Mouse (Mus musculus): ENCODE results near the gene Tac2.

Tac2 gene

GRCm38 (mm10) chr10:127724178-127724577, at the start of gene Tac2:
Gene Tac2, plus strand, starts transcription at chr10:127724478.
- DNase-seq, result no peak

- DNase-seq, result peak; percentile 92
Measured at GRCm38 (mm10) chr10:127674794-127675522, 49.3 kb upstream of the Tac2 start.

GRCm38 (mm10) chr10:127675859-127676398, 48.3 kb upstream of the Tac2 start:
- no peak for DNase-seq

GRCm38 (mm10) chr10:127676691-127677548, 47.4 kb upstream of the Tac2 start:
- peak; percentile 99 for DNase-seq

- peak; percentile 84 for DNase-seq
Measured at GRCm38 (mm10) chr10:127677591-127678336, 46.5 kb upstream of the Tac2 start.

GRCm38 (mm10) chr10:127679208-127679607, 45.1 kb upstream of the Tac2 start:
- no peak for DNase-seq

- DNase-seq, result no peak
Measured at GRCm38 (mm10) chr10:127679881-127680280, 44.4 kb upstream of the Tac2 start.

- DNase-seq, result no peak
Measured at GRCm38 (mm10) chr10:127682886-127683285, 41.4 kb upstream of the Tac2 start.

- DNase-seq, result no peak
Measured at GRCm38 (mm10) chr10:127691053-127691452, 33.2 kb upstream of the Tac2 start.

- peak; percentile 57 for DNase-seq
Measured at GRCm38 (mm10) chr10:127694636-127695035, 29.6 kb upstream of the Tac2 start.

GRCm38 (mm10) chr10:127695775-127696174, 28.5 kb upstream of the Tac2 start:
- DNase-seq, result no peak

GRCm38 (mm10) chr10:127698966-127699365, 25.3 kb upstream of the Tac2 start:
- DNase-seq, result no peak

- no peak for DNase-seq
Measured at GRCm38 (mm10) chr10:127703299-127703698, 21.0 kb upstream of the Tac2 start.

- no peak for DNase-seq
Measured at GRCm38 (mm10) chr10:127704293-127704692, 20.0 kb upstream of the Tac2 start.

- no peak for DNase-seq
Measured at GRCm38 (mm10) chr10:127704766-127705220, 19.5 kb upstream of the Tac2 start, which contains the start of gene Myo1a. Gene Myo1a, plus strand, starts transcription at chr10:127705170.

- DNase-seq, result no peak
Measured at GRCm38 (mm10) chr10:127705783-127706182, 18.5 kb upstream of the Tac2 start.

GRCm38 (mm10) chr10:127707721-127708120, 16.6 kb upstream of the Tac2 start:
- no peak for DNase-seq

GRCm38 (mm10) chr10:127708850-127709370, 15.4 kb upstream of the Tac2 start:
- DNase-seq, result no peak

- no peak for DNase-seq
Measured at GRCm38 (mm10) chr10:127710331-127710730, 13.9 kb upstream of the Tac2 start.

- no peak for DNase-seq
Measured at GRCm38 (mm10) chr10:127712736-127713135, 11.5 kb upstream of the Tac2 start.

- peak; percentile 41 for DNase-seq
Measured at GRCm38 (mm10) chr10:127721671-127722418, 2.4 kb upstream of the Tac2 start.

GRCm38 (mm10) chr10:127725136-127725535, 858 bp downstream of the Tac2 start:
- DNase-seq, result no peak
